Mouse (Mus musculus) hindbrain, postnatal 0 days (tissue): ENCODE data around the gene Cd81. TPM values are rescaled to one million over a fixed set of nuclear protein-coding genes. Genes with fewer than 3 reads are reported as not detected.

Source experiments
- ATAC-seq: fragments of 200-750 bp; cut with Nextera tagmentation; 2 replicates; pipeline ENCODE4 v1.8.0; 2017; ENCODE audit warnings: mild to moderate bottlenecking, moderate TSS enrichment, moderate library complexity
- DNase-seq: peaks from one replicate; pipeline ENCODE4 v3.0.0-alpha.2; 2015; ENCODE audit warnings: low spot score
- H3K27ac ChIP-seq: fragments of 300-500 bp; sonication (generic); 2 replicates; pipeline ENCODE4 v1.5.1; 2014; ENCODE audit warnings: mild to moderate bottlenecking
- H3K27me3 ChIP-seq: fragments of 300-500 bp; sonication (generic); 2 replicates; pipeline ENCODE4 v1.6.1; 2014; ENCODE audit warnings: low read length, mixed read lengths; ENCODE audit not compliant: insufficient read depth
- H3K36me3 ChIP-seq: fragments of 300-500 bp; sonication (generic); 2 replicates; pipeline ENCODE4 v1.6.1; 2014; ENCODE audit warnings: low read length, mixed read lengths; ENCODE audit not compliant: insufficient read depth
- H3K4me1 ChIP-seq: fragments of 300-500 bp; sonication (generic); 2 replicates; pipeline ENCODE4 v1.6.1; 2014; ENCODE audit warnings: antibody characterized with exemption, low read length, mixed read lengths; ENCODE audit not compliant: insufficient read depth
- H3K4me2 ChIP-seq: fragments of 300-500 bp; sonication (generic); 2 replicates; pipeline ENCODE4 v1.6.1; 2014; ENCODE audit warnings: low read depth, mild to moderate bottlenecking, low read length, moderate library complexity, mixed read lengths
- H3K4me3 ChIP-seq: fragments of 300-500 bp; sonication (generic); 2 replicates; pipeline ENCODE4 v1.5.1; 2014; ENCODE audit warnings: low read length
- H3K9ac ChIP-seq: fragments of 300-500 bp; sonication (generic); replicated peaks from 2 replicates; pipeline ENCODE4 v1.6.1; 2014; ENCODE audit warnings: mild to moderate bottlenecking, low read length, moderate library complexity, mixed read lengths
- H3K9me3 ChIP-seq: fragments of 300-500 bp; sonication (generic); 2 replicates; pipeline ENCODE4 v1.6.1; 2016; ENCODE audit warnings: low read length, mixed read lengths
- CTCF ChIP-seq: IDR thresholded peaks from 2 replicates; pipeline ENCODE4 v1.5.1; 2016; ENCODE audit warnings: antibody characterized with exemption, control low read depth, low read depth
- WGBS: fragments of 180-500 bp; shearing (Covaris S2); extraction: QIAGEN DNeasy Blood & Tissue Kit; methylation state at CpG from one replicate; pipeline ENCODE4 v1.1.7; 2014; 5-methylcytosine and 5-hydroxymethylcytosine counted together
- polyA plus RNA-seq: library from polyadenylated mRNA; unstranded; fragments of >200 nt; fragmentation: Nextera tagmentation; extraction: Ambion mirVana; gene quantifications from 2 replicates; pipeline ENCODE4 v1.2.1, GENCODE M21; 2015
- total RNA-seq: library from RNA; depleted of rRNA; stranded (reverse); fragments of >200 nt; gene quantifications from 2 replicates; pipeline ENCODE4 v1.2.3, GENCODE M21; 2014

The Cd81 gene
- total and polyA plus RNA-seq, 2 experiments from 2014 or later, result 708 to 758 TPM

DNA sequence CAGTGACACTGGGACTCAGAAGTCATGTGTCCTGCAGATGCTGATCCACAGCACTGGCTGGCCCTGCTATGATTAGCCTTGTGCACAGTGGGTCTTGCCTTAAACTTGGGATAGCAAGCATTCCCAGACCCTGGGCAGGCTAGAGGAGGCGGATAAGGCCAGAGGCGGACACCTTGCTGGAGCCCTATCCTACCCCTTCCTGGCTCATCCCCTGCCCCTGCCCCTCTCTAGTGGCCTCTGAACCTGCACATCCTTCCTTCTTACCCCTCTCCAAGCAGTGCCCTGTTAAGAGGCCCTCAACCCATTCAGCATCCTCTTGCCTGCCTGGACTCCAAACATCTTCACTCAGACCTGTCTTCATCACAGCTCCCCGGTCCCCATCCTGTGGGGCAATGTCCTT lies 12.0 kb upstream of the Cd81 start:
- DNase-seq, result no peak
- Histone ChIP-seq H3K9ac (no peak overlapping the region), H3K27me3 (no peaks in the 10 kb centered on the region), H3K4me1 (no peaks in the 10 kb centered on the region), H3K4me2 (no peak overlapping the region), H3K4me3 (no peak overlapping the region), H3K27ac (no peak overlapping the region), H3K36me3 (peaks cover 37% of the 10 kb centered on the region), H3K9me3 (no peaks in the 10 kb centered on the region)
- TF ChIP-seq CTCF, result no peak
- 94% methylated on average over 3 of the region's 3 CpGs for WGBS
- no peak for ATAC-seq

- H3K36me3 ChIP-seq, result peaks cover 37% of the 10 kb centered on the region
- no peaks in the 10 kb centered on the region for H3K4me1 ChIP-seq
- H3K27ac ChIP-seq, result no peak overlapping the region
- H3K9me3 ChIP-seq, result no peaks in the 10 kb centered on the region
- H3K4me3 ChIP-seq, result no peak overlapping the region
- H3K4me2 ChIP-seq, result no peak overlapping the region
- H3K27me3 ChIP-seq, result no peaks in the 10 kb centered on the region
- no peak for TF ChIP-seq CTCF
- no peak for ATAC-seq
- no peak for DNase-seq
- no peak overlapping the region for H3K9ac ChIP-seq
- 75% methylated on average over 3 of the region's 3 CpGs for WGBS
Observed at GRCm38 (mm10) chr7:143041138-143041822, 11.3 kb upstream of the Cd81 start.

DNA sequence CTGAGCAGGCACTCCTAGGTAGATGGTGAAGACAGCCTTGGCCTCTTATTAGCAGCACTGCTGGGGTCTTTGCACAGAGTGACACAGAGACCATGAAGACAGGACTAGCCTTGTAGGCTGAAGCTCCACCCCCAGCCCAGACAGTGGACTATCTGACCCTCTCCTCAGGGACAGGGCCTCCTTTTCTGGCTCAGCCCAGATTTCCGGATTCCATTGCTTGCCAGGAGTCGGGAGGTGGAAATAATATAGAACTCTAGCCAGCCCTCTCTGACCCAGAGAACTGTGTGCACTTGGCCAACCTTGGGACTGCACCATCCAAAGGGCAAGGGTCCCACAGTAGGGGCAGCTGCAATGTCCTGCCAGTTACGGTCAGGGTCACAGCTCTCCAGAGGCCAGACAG lies 10.4 kb upstream of the Cd81 start:
- Histone ChIP-seq H3K4me3 (no peak overlapping the region), H3K9me3 (no peaks in the 10 kb centered on the region), H3K27me3 (no peaks in the 10 kb centered on the region), H3K9ac (no peak overlapping the region), H3K27ac (peak overlapping the region; percentile 32; the same call in 1 of the 2 replicates), H3K36me3 (peaks cover 33% of the 10 kb centered on the region), H3K4me2 (no peak overlapping the region), H3K4me1 (no peaks in the 10 kb centered on the region)
- TF ChIP-seq CTCF, result no peak
- 54% methylated on average over 3 of the region's 3 CpGs for WGBS
- ATAC-seq (no peak), DNase-seq (no peak)

GRCm38 (mm10) chr7:143042897-143043300 lies 9.6 kb upstream of the Cd81 start:
- no peak overlapping the region for H3K9ac ChIP-seq
- no peak for ATAC-seq
- 91% methylated on average over 3 of the region's 3 CpGs for WGBS
- no peak overlapping the region for H3K4me2 ChIP-seq
- peaks cover 30% of the 10 kb centered on the region for H3K36me3 ChIP-seq
- no peak overlapping the region for H3K4me3 ChIP-seq
- no peaks in the 10 kb centered on the region for H3K27me3 ChIP-seq
- TF ChIP-seq CTCF, result no peak
- H3K9me3 ChIP-seq, result no peaks in the 10 kb centered on the region
- no peaks in the 10 kb centered on the region for H3K4me1 ChIP-seq
- no peak overlapping the region; the same call in 1 of the 2 replicates for H3K27ac ChIP-seq
- no peak for DNase-seq

DNA sequence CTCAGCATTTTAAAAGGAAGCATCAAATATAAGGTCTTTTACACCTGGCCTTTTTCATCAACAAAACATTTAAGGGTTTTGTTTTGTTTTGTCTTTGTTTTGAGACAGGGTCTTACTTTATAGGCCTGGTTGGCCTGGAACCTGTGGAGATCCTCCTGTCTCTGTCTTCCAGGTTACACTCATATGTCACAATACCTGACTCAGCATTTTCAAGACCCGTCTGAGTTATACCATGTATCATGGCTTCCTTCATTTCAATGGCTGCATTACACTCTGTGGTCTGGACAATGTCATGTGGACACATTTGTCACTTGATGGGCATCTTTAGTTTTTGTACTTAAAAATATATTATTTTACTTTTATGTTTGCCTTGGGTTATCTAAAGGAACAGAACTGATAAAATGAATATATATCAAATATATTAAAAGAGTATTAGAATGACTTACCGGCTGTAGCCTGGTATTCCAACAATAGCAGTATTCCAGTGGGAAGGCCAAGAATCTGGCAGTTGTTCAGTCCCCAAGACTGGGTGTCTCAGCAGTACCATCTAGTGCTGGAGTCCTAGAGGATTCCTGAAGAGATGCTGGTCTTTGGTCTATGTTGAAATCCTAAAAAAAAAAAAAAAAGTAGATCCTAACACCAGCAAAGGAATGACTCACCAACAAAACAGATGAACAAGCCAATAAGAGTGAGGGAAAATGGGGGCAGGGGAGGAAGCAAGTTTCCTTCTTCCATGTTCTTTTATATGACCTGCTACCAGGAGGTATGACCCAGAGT lies 8.3 kb upstream of the Cd81 start:
- Histone ChIP-seq H3K36me3 (peaks cover 21% of the 10 kb centered on the region), H3K9ac (no peak overlapping the region), H3K4me2 (no peak overlapping the region), H3K9me3 (no peaks in the 10 kb centered on the region), H3K27ac (no peak overlapping the region), H3K27me3 (no peaks in the 10 kb centered on the region), H3K4me3 (no peak overlapping the region), H3K4me1 (no peaks in the 10 kb centered on the region)
- ATAC-seq (no peak), DNase-seq (no peak)
- WGBS, result 94% methylated on average over 2 of the region's 2 CpGs
- TF ChIP-seq CTCF, result no peak

DNA sequence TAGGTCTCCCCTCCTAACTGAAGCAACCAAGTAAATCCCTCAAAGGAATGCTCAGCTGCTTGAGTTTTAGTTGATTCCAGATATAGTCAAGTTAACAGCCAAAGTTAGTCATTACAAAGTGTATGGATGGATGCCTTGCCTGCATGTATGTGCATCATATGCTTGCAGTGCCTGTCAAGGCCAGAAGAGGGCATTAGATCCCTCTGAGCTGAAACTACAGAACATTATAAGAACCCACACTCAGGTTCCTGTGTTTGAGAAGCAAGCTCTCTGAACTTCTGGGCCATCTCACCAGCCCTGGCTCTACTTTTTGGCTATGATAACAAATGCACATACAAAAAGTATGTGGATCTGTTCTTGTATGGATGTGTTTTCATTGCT lies 7.7 kb upstream of the Cd81 start:
- DNase-seq, result no peak
- Histone ChIP-seq H3K4me1 (no peaks in the 10 kb centered on the region), H3K9me3 (no peaks in the 10 kb centered on the region), H3K4me2 (no peak overlapping the region), H3K36me3 (peaks cover 16% of the 10 kb centered on the region), H3K4me3 (no peak overlapping the region), H3K27ac (no peak overlapping the region), H3K9ac (no peak overlapping the region), H3K27me3 (no peaks in the 10 kb centered on the region)
- ATAC-seq, result no peak
- TF ChIP-seq CTCF, result peak; percentile 40

DNA sequence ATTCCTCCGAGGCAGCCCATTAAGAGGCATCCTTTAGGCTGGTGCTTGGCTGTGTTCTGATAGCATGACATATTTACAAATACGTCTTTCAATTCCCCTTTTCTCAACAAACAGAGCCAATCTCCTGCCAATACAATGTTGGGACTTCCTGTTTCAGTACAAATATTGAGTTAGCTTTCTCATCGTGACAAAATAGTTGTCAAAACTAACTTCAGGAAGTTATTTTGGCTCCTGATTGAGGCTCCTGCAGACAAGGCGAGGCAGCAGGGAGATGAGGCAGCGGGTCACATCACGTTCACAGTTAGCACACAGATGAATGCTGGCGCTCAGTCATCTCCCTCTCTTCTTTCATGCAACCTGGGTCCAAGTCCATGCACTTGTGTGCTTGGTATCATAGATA lies 6.2 kb upstream of the Cd81 start:
- DNase-seq, result no peak
- no peak overlapping the region for H3K4me3 ChIP-seq
- H3K9ac ChIP-seq, result no peak overlapping the region
- WGBS, result 78% methylated on average over 7 of the region's 7 CpGs
- H3K27me3 ChIP-seq, result no peaks in the 10 kb centered on the region
- H3K4me2 ChIP-seq, result no peak overlapping the region
- no peaks in the 10 kb centered on the region for H3K9me3 ChIP-seq
- no peak overlapping the region for H3K27ac ChIP-seq
- TF ChIP-seq CTCF, result no peak
- no peak for ATAC-seq
- H3K36me3 ChIP-seq, result peaks cover 11% of the 10 kb centered on the region; the same call in 1 of the 2 replicates
- no peaks in the 10 kb centered on the region for H3K4me1 ChIP-seq
